Mouse (Mus musculus): ENCODE data around the gene Kdm5b. TPM values are rescaled to one million over a fixed set of nuclear protein-coding genes. Genes with fewer than 3 reads are reported as not detected.

Gene Kdm5b
- polyA plus RNA-seq, 1 experiment from 2014 or later = 50.0 TPM

DNA sequence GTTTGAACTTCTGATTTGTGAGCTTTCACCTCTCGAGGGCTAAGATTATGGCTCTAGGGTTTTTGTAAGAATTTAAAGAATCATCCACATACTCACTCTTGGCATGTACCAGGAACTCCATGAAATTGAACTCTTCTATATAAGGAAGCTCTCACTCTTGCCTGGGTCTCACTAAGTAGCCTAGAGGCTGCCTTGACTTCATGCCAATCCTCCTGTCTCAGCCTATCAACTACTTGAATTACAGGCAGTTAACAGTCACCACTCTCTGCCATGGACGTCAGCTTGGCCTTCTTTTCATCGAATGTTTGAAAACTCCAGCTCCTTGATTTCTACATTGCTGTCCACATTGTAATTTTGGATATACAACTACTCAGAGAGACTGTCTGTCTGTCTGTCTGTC, 7.6 kb upstream of the Kdm5b start:
- H3K36me3 ChIP-seq = no peaks in the 10 kb centered on the region
- ATAC-seq (ENCODE audit: borderline replicate concordance, extremely low read depth, low FRiP score, low TSS enrichment) = no peak
- WGBS = 44% methylated on average over 3 of the region's 3 CpGs
- H3K27me3 ChIP-seq = no peaks in the 10 kb centered on the region
- H3K4me2 ChIP-seq = no peak overlapping the region
- H3K9me3 ChIP-seq = no peaks in the 10 kb centered on the region
- H3K4me1 ChIP-seq = peaks cover 26% of the 10 kb centered on the region; the same call in 1 of the 2 replicates
- H3K4me3 ChIP-seq = no peak overlapping the region
- H3K9ac ChIP-seq = no peak overlapping the region
- H3K27ac ChIP-seq = no peak overlapping the region

DNA sequence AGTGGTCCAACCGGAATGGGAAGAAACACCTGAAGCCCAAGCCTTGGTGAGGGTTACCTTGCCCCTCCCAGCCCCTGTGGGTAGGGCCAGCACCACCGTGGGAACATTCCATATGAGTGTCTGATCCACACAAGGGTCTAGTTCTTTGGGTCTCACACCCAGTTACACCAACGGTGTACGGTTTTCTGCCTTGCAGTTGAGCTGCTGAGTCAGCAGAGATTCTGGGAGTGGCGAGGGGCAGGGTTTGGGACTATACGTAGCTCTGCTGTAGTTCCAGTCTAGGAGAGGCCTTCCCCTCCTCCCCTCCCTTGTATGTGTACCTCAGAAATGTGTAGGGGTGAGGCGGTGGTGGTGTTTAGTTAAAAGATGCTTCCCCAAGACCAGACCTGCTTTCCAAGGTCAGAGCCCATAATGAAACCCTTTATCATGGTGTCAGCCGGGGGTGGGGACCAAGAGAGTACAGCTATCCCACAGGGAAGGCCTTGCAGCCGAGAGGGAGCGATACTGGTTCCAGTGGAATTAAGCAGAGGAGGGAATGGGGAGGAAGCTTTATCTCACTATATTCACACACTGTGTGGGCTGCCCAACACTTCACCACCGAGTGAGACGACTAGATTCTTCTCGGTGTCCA, 4.6 kb upstream of the Kdm5b start:
- Histone ChIP-seq H3K9ac (no peak overlapping the region), H3K27ac (peak overlapping the region; percentile 95)
- 0 out of 2 replicates have a peak, but pooled peaks have one; percentile 24 for ATAC-seq (ENCODE audit: borderline replicate concordance, extremely low read depth, low FRiP score, low TSS enrichment)

GRCm38 (mm10) chr1:134555871-134556670, 3.9 kb upstream of the Kdm5b start:
- ATAC-seq (ENCODE audit: borderline replicate concordance, extremely low read depth, low FRiP score, low TSS enrichment) = peak; percentile 33
- H3K36me3 ChIP-seq = no peaks in the 10 kb centered on the region
- H3K27ac ChIP-seq = peak overlapping the region; percentile 95
- H3K4me1 ChIP-seq = peaks cover 29% of the 10 kb centered on the region; the same call in 1 of the 2 replicates
- H3K27me3 ChIP-seq = no peaks in the 10 kb centered on the region
- H3K9ac ChIP-seq = peak overlapping the region; percentile 70
- under 1% methylated on average over 45 of the region's 46 CpGs for WGBS
- H3K4me3 ChIP-seq = peak overlapping the region; percentile 70
- no peaks in the 10 kb centered on the region for H3K9me3 ChIP-seq
- peak overlapping the region; percentile 94 for H3K4me2 ChIP-seq

More for the DNA sequence above, 4.6 kb upstream of the Kdm5b start:
- Histone ChIP-seq H3K4me1 (peaks cover 29% of the 10 kb centered on the region; the same call in 1 of the 2 replicates), H3K9me3 (no peaks in the 10 kb centered on the region), H3K4me3 (peak overlapping the region; percentile 70; the same call in 1 of the 2 replicates), H3K27me3 (no peaks in the 10 kb centered on the region), H3K36me3 (no peaks in the 10 kb centered on the region), H3K4me2 (peak overlapping the region; percentile 94)
- WGBS = 18% methylated on average over 13 of the region's 13 CpGs

DNA sequence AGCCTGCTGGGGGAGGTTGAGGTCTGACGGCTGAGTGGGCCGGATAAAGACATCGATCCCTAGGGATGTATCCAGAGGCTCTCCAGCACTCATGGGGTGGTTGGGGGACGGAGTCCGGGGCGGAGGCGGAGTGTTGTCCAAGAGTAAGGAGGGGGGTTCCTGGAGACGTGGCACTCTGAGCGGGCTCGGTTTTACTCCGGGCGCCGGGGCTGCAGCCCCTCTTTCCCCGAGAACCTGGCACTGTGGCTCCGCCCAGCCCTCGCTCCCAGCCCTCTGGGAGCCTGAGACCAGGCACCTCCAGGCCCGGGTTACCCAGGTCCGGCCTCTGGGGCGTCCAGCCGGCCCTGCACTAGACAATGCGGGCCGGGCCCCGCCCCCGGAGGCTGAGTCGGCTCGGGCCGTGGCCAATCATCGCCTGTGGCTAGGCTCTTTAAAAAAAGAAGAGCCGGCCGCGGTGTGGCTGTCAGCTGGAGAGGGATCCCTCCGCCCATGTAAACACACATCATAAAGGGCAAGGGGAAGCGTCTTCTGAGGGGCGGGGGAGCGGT, 3.2 kb upstream of the Kdm5b start:
- Histone ChIP-seq H3K27ac (peak overlapping the region; percentile 95), H3K27me3 (no peaks in the 10 kb centered on the region), H3K9me3 (no peaks in the 10 kb centered on the region), H3K4me3 (peak overlapping the region; percentile 70), H3K9ac (peak overlapping the region; percentile 70), H3K4me1 (peaks cover 30% of the 10 kb centered on the region), H3K4me2 (peak overlapping the region; percentile 94), H3K36me3 (no peaks in the 10 kb centered on the region)
- under 1% methylated on average over 35 of the region's 35 CpGs for WGBS
- ATAC-seq (ENCODE audit: borderline replicate concordance, extremely low read depth, low FRiP score, low TSS enrichment) = peak; percentile 95

- 75% methylated on average over 5 of the region's 5 CpGs for WGBS
- Histone ChIP-seq H3K4me2 (no peak overlapping the region), H3K9ac (no peak overlapping the region), H3K27ac (no peak overlapping the region), H3K27me3 (no peaks in the 10 kb centered on the region), H3K36me3 (no peaks in the 10 kb centered on the region), H3K4me3 (no peak overlapping the region), H3K4me1 (peaks cover 40% of the 10 kb centered on the region), H3K9me3 (no peaks in the 10 kb centered on the region)
- ATAC-seq (ENCODE audit: borderline replicate concordance, extremely low read depth, low FRiP score, low TSS enrichment) = no peak
These were observed 1.5 kb upstream of the Kdm5b start for GRCm38 (mm10) chr1:134558511-134558910.

GRCm38 (mm10) chr1:134559226-134559625, 745 bp upstream of the Kdm5b start:
- 74% methylated on average over 3 of the region's 3 CpGs for WGBS
- no peak overlapping the region for H3K4me3 ChIP-seq

GRCm38 (mm10) chr1:134560396-134560795, 425 bp downstream of the Kdm5b start:
- ATAC-seq (ENCODE audit: borderline replicate concordance, extremely low read depth, low FRiP score, low TSS enrichment) = no peak
- Histone ChIP-seq H3K36me3 (no peaks in the 10 kb centered on the region), H3K4me1 (peaks cover 27% of the 10 kb centered on the region), H3K9me3 (no peaks in the 10 kb centered on the region), H3K4me2 (peak overlapping the region; percentile 55), H3K4me3 (peak overlapping the region; percentile 73), H3K9ac (peak overlapping the region; percentile 95), H3K27me3 (no peaks in the 10 kb centered on the region), H3K27ac (peak overlapping the region; percentile 85)
- WGBS = 0% methylated on average over 47 of the region's 50 CpGs

More at GRCm38 (mm10) chr1:134559226-134559625, 745 bp upstream of the Kdm5b start:
- H3K9me3 ChIP-seq = no peaks in the 10 kb centered on the region
- peaks cover 37% of the 10 kb centered on the region for H3K4me1 ChIP-seq
- H3K27me3 ChIP-seq = no peaks in the 10 kb centered on the region
- no peak for ATAC-seq (ENCODE audit: borderline replicate concordance, extremely low read depth, low FRiP score, low TSS enrichment)
- no peaks in the 10 kb centered on the region for H3K36me3 ChIP-seq
- peak overlapping the region; percentile 85 for H3K27ac ChIP-seq
- H3K9ac ChIP-seq = no peak overlapping the region
- no peak overlapping the region for H3K4me2 ChIP-seq

- peak; percentile 21; the same call in 1 of the 2 replicates for ATAC-seq (ENCODE audit: borderline replicate concordance, extremely low read depth, low FRiP score, low TSS enrichment)
These were observed 1.1 kb downstream of the Kdm5b start for GRCm38 (mm10) chr1:134560801-134561769.

DNA sequence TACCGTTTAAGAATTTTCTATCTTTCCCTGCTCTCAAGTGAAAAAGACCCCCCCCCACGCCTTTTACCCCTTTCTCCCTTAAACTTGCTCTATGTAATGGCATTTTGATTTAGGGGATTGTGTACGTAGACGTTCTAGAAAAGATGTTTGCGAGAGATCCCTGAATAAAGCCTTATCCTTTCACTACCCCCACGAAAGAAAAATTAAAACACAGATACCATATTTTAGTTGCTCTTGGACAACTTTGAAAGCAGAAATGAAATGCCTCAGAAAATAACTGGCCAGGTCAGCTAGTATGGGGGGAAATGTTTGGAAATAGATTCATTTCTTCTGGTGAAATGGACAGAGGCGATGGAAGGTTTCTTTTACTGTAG, 1.8 kb downstream of the Kdm5b start:
- Histone ChIP-seq H3K9ac (peak overlapping the region; percentile 95), H3K27me3 (no peaks in the 10 kb centered on the region), H3K4me1 (peaks cover 18% of the 10 kb centered on the region), H3K4me3 (peak overlapping the region; percentile 73), H3K27ac (no peak overlapping the region), H3K9me3 (no peaks in the 10 kb centered on the region), H3K4me2 (peak overlapping the region; percentile 55), H3K36me3 (no peaks in the 10 kb centered on the region)
- WGBS = 9% methylated on average over 7 of the region's 7 CpGs
- no peak for ATAC-seq (ENCODE audit: borderline replicate concordance, extremely low read depth, low FRiP score, low TSS enrichment)

More at GRCm38 (mm10) chr1:134560801-134561769, 1.1 kb downstream of the Kdm5b start:
- H3K27me3 ChIP-seq = no peaks in the 10 kb centered on the region
- H3K9me3 ChIP-seq = no peaks in the 10 kb centered on the region
- peaks cover 20% of the 10 kb centered on the region for H3K4me1 ChIP-seq
- H3K27ac ChIP-seq = peak overlapping the region; percentile 85
- H3K9ac ChIP-seq = peak overlapping the region; percentile 95
- no peaks in the 10 kb centered on the region for H3K36me3 ChIP-seq
- WGBS = 1% methylated on average over 57 of the region's 76 CpGs
- peak overlapping the region; percentile 73 for H3K4me3 ChIP-seq
- H3K4me2 ChIP-seq = peak overlapping the region; percentile 55

DNA sequence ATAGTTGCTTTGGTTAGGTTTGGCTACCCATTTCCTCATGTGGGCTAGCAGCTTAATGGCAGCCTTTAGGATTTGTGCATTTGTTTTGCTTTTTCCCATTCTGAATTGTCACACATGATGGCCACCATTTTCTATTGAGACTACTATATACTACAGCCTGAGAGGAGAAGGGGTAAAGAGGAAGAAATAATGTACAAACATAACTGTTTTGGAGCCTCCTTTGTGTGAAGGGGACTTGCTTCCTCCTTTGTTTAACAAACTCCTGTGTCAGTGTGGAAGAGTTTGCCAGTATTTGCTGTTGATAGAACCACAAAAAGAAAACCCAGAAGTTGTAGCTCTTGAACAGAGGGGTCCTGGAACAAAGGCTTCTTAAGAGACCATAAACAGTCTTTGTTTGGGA, 2.5 kb downstream of the Kdm5b start:
- no peak overlapping the region for H3K9ac ChIP-seq
- peak overlapping the region; percentile 55 for H3K4me2 ChIP-seq

DNA sequence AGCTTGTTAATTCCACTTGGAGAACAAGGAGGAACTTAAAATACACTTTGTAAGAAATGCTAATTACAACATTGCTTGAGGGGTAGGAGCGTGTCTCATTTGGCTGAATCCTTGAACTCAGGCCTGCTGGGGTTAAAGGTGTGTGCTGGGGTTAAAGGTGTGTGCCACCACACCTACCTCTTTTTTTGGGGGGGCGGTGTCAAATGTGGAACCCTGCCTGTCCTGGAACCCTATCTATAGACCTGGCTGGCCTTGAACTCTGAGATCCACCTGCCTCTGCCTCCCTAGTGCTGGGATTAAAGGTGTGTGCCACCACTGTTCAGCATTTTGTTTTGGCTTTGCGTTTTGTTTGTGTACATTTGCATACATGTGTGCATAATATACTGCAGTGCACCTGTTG, 3.8 kb downstream of the Kdm5b start:
- 84% methylated on average over 3 of the region's 3 CpGs for WGBS
- no peak overlapping the region for H3K27ac ChIP-seq
- peaks cover 11% of the 10 kb centered on the region for H3K4me1 ChIP-seq
- no peaks in the 10 kb centered on the region for H3K36me3 ChIP-seq
- H3K4me2 ChIP-seq = no peak overlapping the region
- no peak for ATAC-seq (ENCODE audit: borderline replicate concordance, extremely low read depth, low FRiP score, low TSS enrichment)
- no peak overlapping the region for H3K9ac ChIP-seq
- no peaks in the 10 kb centered on the region for H3K9me3 ChIP-seq
- no peaks in the 10 kb centered on the region for H3K27me3 ChIP-seq
- no peak overlapping the region for H3K4me3 ChIP-seq

More for the DNA sequence above, 2.5 kb downstream of the Kdm5b start:
- peaks cover 13% of the 10 kb centered on the region for H3K4me1 ChIP-seq
- H3K27me3 ChIP-seq = no peaks in the 10 kb centered on the region
- H3K4me3 ChIP-seq = peak overlapping the region; percentile 73
- H3K36me3 ChIP-seq = no peaks in the 10 kb centered on the region
- no peaks in the 10 kb centered on the region for H3K9me3 ChIP-seq
- H3K27ac ChIP-seq = no peak overlapping the region
- ATAC-seq (ENCODE audit: borderline replicate concordance, extremely low read depth, low FRiP score, low TSS enrichment) = no peak

All from lung, embryonic 15.5 days (tissue).